Mouse (Mus musculus) skeletal muscle tissue, adult 2 months (tissue): Measurements from ENCODE around the gene Ociad2.

Experiments
- DNase-seq: peaks from one replicate; pipeline ENCODE4 v3.0.0-alpha.2; 2012; ENCODE audit warnings: low read depth, low spot score

Ociad2 gene

DNA sequence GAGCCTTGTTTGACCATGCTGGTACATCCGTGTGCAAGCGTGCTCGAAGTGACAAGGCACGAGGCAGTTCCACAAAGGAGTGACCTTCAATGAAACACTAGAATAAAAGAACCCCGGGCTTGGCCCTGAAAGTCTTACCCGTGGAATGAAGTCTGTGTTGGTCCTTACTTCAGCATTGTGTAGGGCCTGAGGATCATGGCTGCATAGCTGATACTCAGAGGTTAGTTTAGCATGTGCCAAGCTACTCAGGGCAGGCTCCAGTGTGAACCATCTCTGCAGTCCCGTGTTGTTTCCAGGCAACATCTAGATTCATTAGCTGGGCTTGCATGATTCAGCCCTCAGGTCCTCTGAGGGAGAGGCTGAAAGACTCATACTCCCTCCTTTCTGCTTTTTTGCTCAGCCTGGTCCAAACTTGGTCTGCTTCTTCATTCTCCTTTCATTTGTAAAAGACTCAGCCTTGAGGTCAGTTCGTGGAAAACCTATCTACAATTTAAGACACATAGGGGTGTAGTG is at the start of gene Ociad2:
Gene Ociad2, minus strand, starts transcription at position 306 of the 513 bp plus-strand sequence.
- no peak for DNase-seq

DNA sequence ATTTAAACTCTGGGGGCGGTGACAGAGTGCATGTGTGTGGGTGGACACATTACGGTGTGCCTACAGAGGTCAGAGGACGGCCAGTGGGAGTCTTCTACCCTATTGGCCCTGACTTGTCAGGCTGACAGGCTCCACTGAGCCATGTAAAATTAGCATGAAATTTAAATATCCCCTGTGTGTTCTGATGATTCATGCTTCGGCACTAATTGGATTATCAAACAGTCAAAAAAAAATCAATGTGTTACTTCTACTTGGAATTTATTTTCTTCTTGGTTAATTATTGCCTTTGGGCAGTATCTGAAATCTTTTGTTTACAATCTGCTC is 42.8 kb upstream of the Ociad2 start:
- DNase-seq, result no peak

DNA sequence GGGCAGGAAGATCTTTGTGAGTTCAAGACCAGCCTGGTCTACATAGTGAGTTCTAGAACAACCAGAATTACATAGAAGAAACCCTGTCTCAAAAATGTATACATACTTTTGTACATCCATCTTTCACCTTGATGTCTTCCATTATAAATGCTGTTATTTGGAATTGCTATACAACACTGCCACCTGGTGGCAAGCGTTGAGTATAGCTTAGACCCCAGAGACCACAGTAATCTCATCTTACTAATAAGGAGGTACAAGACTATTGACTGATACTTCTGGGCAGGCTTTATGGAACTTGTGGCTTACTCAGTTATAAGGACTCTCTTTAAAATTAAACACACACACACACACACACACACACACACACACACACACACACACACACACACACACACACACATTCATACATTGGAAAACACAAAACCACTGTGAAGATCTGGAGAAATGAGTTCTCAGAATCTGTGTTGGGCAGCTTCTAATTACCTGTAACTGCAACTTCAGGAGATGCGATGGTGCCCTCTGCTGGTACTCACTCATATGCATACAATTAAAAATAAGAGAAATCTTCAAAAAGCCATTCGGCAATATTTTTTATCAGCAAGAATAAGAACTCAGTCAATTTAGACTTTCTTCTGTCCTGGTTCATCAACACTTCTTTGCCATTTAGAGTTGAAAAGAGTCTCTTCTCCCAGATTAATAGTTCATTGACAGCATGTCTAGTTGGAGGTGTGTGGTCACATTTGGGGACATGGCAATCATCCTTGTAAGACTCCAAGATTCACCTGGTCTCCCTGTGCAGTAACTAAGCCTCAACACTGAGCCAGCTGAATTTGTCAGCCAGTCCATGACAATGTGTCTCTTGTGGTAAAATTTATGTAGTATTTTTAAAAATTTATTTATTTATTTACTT is 42.2 kb upstream of the Ociad2 start:
- DNase-seq, result peak; percentile 56

DNA sequence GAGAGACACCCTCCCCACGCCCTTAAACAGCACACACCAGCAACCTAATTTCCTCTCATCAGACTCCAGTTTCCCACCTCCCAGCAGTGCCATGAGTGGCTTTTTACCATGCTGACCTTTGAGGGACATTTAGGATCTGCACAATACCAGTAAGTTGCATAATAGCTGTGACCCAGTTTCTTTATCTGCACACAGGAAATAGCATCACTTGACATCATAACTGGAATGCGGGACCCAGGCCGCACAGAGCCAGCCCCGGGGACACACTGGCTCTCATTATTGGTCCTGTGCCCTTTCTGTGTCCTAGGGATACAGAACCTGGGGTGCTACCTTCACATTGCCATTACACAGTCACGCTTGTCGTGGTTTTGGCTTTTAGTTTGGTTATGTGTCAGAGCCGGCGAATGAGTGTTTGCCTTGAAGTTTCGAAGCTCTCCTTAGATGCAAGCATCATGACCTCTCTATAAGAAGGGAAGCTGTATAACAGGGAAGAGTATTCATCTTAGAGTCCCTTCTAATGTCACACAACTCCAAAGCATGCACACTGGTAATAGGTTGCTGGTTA is 41.2 kb upstream of the Ociad2 start:
- no peak for DNase-seq

DNA sequence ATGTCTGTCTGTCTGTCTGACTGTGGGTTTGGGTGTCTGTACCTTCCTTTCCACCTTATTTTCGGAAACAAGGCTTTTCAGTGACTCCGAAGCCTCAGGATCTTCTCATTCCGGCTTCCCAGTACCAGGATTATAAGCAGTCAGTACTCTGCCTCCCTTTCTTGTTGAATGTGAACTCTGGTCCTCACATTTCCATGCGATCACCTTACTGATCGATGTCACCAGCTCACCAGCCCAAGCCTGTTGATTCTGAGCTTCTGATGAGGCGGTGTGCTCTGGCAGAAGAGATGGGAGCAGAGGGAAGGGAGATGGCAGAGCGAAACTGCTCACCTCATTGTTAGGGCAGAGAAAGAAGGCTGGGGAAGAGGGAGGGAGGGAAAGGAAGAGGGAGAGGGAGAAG is 40.7 kb upstream of the Ociad2 start:
- DNase-seq, result no peak

DNA sequence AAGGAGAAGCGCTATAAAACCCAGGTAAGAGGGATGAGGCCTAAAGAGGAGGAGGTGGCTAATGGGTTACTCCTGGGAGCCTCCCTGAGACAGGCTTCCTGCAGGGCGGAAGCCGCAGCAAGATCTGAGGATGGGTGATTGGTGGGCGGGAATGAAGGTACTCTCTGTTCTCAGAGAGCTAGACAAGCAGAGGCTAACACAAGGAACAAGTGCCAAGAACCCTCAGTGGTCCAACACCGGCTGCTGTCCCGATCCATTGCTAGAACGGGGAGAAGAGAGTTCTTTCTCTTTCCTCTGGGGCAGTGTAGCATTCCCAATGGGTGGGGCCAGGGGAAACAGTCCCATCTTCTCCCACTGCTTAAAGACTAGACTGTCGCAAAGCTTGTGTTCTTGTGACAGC is 40.0 kb upstream of the Ociad2 start:
- no peak for DNase-seq

DNA sequence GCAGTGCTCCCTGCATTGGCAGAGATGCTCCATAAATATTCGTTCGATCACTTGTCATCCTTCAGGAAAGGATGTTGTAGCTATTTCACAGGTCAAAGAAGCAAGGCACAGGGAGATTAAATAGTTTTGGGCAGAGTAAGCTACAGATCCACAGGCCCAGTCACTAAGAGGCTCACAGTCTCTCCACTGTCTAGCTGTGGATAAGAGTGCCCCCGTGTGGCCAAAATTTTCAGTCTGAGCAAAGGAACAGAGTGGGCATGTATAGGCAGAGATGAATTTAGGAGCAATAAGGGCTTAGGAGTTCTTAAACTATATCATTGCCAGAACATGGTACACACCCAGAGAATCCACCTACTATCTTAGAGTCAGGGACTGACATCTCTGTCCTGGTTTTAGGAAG is 39.1 kb upstream of the Ociad2 start:
- DNase-seq, result peak; percentile 32

DNA sequence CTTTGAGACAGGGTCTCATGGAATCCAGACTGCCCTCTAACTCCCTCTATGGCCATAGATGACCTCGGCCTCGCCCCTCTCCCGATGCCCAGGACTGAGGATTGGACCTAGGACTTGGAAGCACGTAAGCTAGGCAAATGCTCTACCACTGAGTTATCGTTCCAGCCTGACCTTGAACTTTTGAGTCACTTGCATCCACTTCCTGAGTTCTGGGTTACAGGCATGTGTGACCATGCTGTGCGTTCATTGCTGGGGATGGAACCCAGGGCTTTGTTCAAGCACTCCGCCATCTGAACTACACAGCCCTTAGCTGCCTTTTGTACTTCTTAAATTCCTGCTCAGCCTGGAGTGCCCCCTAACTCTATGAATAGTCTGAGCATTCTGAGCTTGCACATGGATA is 35.7 kb upstream of the Ociad2 start:
- no peak for DNase-seq

DNA sequence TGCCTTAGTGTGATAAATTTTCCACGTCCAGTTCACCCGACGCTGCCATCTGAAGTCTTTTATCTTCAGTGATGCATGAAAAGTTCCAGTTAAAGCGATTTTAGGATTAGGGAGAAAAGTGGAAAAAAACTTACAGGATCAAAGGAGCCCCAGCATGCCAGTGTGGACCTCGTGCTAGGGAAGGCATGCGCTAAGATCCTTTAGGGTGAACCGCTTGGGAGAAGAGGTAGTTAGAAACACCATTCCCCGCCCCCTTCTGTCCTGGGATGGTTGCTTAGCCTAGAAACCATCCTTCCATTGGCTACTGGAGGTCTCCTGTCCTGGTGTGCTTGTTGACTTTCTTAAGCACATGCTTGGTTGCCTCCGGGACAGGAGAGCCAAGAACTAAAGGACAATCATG is 35.2 kb upstream of the Ociad2 start:
- DNase-seq, result no peak

DNA sequence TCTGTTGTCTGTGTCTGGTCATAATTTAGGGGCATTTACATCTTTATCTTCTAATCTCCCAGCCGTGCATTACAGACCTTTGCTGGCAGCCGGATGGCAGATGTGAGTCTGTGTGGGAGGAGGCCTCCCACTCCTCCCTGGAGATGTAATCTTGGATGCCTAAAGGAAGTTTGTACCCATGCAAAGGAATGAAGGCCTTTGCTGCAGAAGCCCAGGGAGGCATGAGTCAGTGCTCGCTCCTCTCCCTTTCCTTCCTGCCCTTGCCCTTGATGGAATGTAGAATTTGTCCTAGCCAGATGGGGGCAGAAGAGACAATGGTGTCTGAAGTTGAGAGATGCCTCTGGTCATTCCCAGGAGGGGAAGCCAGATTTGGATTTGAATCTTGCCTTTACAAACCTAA is 32.4 kb upstream of the Ociad2 start:
- DNase-seq, result no peak

DNA sequence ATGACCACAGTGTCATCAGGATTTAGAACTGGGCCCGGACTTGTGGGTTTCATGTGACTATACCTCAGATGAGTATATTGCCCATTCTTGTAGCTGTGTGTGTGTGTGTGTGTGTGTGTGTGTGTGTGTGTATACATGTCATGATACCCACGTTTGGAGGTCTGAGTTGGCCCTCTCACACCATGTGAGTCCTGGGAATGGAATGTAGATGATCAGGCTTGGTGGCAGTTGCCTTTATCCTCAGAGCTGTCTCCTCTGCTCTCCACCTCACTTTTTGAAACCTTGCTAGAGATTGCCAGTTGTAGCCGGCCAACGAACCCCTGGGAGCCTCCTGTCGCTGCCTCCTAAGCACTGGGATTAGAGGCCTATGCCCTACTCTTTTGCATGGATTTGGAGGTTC is 31.8 kb upstream of the Ociad2 start:
- no peak for DNase-seq

DNA sequence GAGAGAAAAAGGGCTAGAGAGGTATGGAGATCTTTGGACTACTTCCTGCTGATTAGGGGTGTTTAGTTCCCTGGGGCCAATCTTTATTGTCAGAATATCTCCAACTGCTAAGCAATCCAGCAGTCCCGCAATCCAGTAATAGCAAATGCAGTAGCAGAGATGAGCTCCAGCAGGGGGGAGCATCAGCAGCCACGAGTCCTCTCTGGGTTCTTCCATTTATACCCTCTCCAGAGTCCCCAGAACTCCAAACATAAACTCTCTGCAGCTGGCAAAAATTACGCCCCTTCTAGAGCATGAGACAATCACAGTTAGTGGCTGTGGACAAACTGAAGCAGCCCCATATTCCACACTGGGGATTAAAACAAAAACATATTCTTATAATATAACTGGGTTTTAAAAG is 28.9 kb upstream of the Ociad2 start:
- no peak for DNase-seq

DNA sequence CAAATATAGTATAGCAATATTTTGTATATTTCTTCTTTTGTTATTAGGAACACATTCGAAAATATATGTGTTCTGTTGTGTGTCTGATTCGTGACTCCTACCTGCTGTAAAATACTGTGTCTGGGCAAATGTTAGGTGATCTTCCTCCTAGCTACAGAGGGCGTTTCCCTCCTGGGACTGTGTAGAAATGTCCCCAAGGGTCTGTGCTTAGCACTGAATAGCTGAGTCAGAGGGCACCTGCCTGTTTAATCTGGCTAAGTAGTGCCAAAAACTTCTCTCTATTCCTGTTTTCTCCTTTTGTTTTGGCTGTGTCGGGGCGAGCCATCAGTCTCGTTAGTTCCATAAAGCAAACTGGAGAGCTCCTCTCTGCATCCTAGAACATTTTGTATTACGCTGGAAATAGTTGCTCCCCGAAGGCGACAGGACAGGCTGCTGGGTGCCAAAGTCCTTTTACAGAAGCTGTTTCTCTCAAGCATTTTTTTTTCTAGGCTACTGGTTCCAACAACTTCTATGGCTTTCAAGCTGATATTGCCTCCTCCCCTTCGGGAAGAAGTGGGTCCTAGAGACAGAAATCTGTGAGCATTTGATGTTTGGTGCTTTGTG is 28.1 kb upstream of the Ociad2 start:
- no peak for DNase-seq

DNA sequence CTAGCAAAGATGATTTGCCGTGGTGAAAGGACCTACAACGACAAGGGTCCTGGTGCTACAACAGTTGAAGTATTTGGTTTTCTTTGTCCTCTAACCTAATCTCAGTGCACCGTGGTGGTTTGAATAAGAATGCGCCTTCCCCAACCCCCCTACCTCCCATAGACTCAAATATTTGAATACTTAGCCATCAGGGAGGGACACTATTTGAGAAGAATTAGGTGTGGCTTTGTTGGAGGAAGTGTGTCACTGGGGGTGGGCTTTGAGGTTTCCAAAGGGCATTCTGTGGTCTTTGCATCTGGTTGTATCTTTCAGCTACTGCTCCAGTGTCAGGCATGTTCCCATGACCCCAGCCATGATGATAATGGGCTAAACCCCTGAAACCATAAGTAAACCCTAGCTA is 27.1 kb upstream of the Ociad2 start:
- DNase-seq, result no peak

DNA sequence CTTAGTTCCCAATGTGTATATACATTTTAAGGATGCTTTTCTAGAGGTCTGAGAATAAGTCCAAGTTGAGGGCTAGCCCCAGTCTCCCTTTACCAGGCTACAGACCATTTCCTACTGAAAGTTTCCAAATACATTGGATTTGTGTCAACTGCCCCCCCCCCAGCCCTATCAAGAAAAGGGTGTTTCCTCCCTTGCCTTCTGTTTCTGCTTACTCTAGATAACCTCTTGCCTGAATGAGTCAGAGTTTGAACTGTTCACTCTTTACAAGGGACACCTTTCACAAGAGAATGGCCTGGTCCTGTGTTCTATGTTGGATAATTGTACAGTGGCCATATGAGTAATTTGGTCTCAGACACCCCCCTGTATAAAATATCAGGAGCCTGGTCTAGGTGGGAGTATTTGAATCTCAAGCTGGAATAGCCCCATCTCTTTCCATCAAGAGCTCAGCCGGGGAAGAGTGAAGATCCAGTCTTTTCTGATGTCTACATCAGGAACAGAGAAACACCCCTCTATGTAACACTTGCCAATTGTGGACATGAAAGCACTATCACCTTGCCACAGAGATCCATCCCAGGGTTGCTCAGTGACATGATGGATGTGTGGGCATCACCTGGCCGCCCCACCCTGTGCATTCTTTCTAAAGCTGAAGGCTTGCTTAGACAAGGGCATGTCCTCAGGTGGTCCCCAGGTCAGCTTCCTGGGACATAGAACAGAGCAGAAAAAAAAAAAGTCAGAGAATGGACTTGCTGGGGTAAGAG is 23.5 kb upstream of the Ociad2 start:
- DNase-seq, result no peak

DNA sequence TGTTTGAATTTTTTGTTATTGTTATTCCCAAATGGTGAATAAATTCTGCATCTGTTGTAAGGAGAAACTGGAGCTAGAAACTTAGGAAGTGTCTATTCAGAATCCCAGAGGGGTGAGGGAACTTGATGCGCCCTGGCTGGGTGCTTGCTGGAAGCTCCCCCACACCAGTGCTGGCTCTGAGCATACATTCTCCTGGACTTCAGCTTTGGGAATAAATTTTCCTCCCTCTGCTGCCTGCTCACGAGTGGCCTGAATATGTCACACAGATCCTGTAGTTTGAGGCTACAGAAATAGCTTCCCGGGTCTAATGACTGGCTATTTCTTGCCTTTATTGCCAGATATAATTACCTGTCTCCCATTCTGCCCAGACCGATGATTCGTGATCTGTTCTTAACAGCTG is 22.0 kb upstream of the Ociad2 start:
- DNase-seq, result peak; percentile 53

DNA sequence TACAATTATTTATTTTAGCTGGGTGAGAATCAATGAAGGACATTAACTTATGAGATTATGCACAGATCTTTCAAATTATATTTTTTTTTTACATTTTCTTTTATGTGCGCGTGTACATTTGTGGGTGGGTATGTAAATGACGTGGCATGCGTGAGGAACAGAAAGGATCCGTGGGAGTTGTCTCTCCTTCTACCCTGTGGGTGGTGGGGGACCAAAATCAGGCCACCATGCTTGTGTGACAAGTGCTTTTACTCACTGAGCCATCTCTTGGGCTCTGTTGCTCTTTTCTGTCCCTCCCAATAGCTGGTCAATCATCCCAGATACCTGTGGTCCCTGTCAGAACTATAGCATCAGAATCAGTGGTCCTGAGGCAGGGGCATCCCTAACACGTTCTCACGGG is 21.5 kb upstream of the Ociad2 start:
- no peak for DNase-seq

DNA sequence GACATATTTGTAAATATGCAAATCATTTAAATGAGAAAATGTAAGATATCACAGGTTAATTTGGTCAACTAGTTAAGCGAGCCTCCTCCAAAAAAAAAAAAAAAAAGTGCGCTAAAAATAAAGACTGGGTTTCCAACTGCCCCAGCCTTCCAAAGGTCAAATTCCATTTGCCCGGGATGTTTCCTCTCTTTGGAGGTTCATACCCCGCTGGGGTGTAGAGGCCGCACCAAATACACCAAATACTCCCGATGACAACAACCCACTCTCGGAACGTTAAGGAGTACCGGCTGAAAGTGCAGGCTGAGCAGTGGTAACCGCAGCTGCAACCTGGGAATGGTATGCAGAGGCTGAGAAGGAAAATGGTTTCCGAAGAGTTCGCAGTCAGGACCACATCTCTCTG is 19.4 kb upstream of the Ociad2 start:
- DNase-seq, result no peak

DNA sequence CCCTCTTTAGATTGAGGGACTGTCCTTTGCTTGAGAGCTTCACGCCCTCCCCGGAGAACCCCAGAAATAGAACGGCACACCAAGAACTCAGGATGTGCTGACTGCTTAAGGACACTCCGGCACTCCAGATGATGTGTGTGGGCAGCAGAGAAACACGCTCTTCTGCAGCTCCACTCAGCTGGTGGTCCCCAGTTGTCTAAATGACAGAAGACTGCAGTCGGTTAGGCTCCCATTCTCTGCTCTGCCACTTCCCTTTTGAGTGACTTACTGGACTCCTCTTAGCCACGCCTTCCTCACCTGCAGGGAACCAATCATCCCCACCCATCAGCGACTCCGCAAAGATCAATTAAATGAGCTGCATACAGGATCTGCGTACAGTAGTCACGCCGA is 18.9 kb upstream of the Ociad2 start:
- no peak for DNase-seq

DNA sequence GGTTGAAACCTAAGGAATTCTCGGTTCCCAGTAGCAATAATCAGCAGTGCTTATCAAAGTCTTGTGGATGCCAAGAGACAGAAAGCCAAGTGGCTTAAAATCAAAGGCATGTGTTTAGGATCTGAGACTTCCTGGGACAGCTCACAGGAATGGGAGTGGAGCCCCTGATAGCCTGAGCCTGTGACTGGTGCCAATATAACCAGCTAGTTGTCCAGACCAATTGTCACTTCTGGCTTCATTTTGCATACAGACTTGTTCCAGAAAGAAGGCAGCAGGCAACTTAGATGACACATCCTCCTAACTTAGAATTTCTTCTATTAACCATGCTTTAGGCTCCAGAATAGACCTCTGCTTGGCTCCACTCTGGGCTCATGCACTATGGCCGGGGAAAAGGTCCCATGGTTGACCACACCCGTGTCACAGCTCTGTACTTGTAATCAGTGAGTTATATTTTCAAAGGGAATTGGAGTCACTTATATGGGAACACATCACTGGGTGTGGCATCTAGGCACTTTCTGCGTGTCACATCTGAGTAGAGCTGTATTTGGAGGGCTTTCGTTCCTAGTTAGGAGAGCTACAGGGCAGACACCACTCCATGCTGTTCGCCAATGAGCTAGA is 18.4 kb upstream of the Ociad2 start:
- DNase-seq, result no peak

DNA sequence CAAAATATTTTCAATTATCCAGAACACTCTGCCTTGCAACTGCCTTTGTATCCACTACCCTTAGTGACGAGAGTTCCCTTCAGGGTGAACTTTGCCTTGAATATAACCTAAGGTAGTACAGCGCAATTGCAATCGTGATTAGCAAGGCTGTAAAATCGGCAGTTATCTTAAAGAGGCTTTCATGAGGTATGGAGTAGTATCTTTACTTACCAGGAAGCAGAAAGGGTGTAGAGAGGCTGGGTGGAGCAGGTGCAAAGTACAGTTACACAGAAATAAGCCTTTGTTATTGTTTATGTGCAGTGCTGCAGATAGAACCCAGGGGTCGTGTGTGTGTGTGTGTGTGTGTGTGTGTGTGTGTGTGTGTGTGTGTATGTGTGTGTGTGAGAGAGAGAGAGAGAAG is 14.6 kb upstream of the Ociad2 start:
- no peak for DNase-seq

DNA sequence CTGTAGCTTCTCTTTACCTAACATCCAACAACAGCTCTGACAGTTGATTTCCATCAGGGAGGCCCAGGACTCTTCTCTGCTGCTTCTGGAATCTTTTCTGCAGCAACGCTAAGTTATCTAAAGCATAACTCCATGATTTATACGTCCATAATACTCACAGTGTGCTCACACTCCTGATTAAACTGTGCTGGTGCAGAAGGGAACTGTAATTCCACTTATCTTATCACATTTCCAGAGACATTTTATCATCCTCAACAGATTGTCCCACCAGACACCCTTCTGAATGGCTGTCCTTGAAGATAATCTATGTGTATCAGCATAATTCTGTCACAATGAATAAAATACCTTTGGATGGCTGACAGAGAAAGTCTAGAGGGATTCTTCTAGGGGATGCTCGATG is 13.2 kb upstream of the Ociad2 start:
- no peak for DNase-seq
